22 mouse cellular contexts compared by ENCODE assay signal in genomic region chr3:90125710-90126109, GRCm38 (mm10). TPM values are rescaled to one million over a fixed set of nuclear protein-coding genes. Genes with fewer than 3 reads are reported as not detected.
DNase-seq lines count a peak whose midpoint lies in the region; ATAC-seq lines count a peak whose summit lies in the region.
"Had no signal": no experiment of that assay in that cellular context is flagged by ENCODE, and none has a peak within 500 bp of the region (broad histone marks: within the 10 kb centered on the region; RNA-seq: fewer than 3 reads in every experiment).

No protein-coding gene starts in this region.

- 81% methylated on average over 5 of the region's 5 CpGs for WGBS in intestine, embryonic 16.5 days

- H3K9me3 ChIP-seq in intestine, embryonic 16.5 days (ENCODE audit: control insufficient read depth, low read length): no peaks in the 10 kb centered on the region
- H3K9me3 ChIP-seq: embryonic facial prominence, embryonic 12.5 days; liver, embryonic 12.5 days; midbrain, embryonic 15.5 days had no signal

- peak; percentile 51 to 82; a peak in 3 of 4 replicates for ATAC-seq in hematopoietic stem cell, adult 5-6 weeks (replicated peaks in 1 of 2; ENCODE audit: insufficient read depth in 1 of 2, low FRiP score in 2 of 2, low TSS enrichment in 1 of 2, low read depth in 1 of 2, poor library complexity in 2 of 2, severe bottlenecking in 2 of 2)
- peak; percentile 80 for ATAC-seq in monocyte, adult 5-6 weeks (replicated peaks; ENCODE audit: insufficient number of reproducible peaks, low FRiP score, low TSS enrichment, poor library complexity, severe bottlenecking)
- no peak for ATAC-seq in intestine, embryonic 16.5 days
- ATAC-seq: forebrain, embryonic 14.5 days; liver, embryonic 12.5 days; midbrain, embryonic 15.5 days had no signal

- no peak overlapping the region for H3K4me2 ChIP-seq in intestine, embryonic 16.5 days (ENCODE audit: low read depth, low read length)
- H3K4me2 ChIP-seq: embryonic facial prominence, embryonic 12.5 days; liver, embryonic 12.5 days; lung, embryonic 14.5 days; midbrain, embryonic 15.5 days had no signal

- intact Hi-C loops in heart, postnatal 25 days (cut with DNase I): no loop called here

- H3K4me1 ChIP-seq in intestine, embryonic 16.5 days (ENCODE audit: control insufficient read depth, insufficient read depth, low read length): no peaks in the 10 kb centered on the region
- H3K4me1 ChIP-seq: embryonic facial prominence, embryonic 12.5 days; liver, embryonic 12.5 days; midbrain, embryonic 15.5 days had no signal

- H3K36me3 ChIP-seq in intestine, embryonic 16.5 days (ENCODE audit: control insufficient read depth, insufficient read depth, low read length): no peaks in the 10 kb centered on the region
- H3K36me3 ChIP-seq: embryonic facial prominence, embryonic 12.5 days; liver, embryonic 12.5 days; midbrain, embryonic 15.5 days had no signal

- H3K4me3 ChIP-seq in intestine, embryonic 16.5 days (ENCODE audit: low read length): no peak overlapping the region
- H3K4me3 ChIP-seq: embryonic facial prominence, embryonic 12.5 days; layer of hippocampus, adult 2 months; liver, embryonic 12.5 days; midbrain, embryonic 15.5 days had no signal

- no peaks in the 10 kb centered on the region for H3K27me3 ChIP-seq in intestine, embryonic 16.5 days (replicated peaks; ENCODE audit: control insufficient read depth, insufficient read depth, low read length)
- H3K27me3 ChIP-seq: embryonic facial prominence, embryonic 12.5 days; liver, embryonic 12.5 days; midbrain, embryonic 15.5 days had no signal

- H3K27ac ChIP-seq in intestine, embryonic 16.5 days (ENCODE audit: low read length): no peak overlapping the region
- H3K27ac ChIP-seq: embryonic facial prominence, embryonic 12.5 days; layer of hippocampus, adult 2 months; liver, embryonic 12.5 days; midbrain, embryonic 15.5 days; stomach, postnatal 0 days had no signal

- peak; percentile 14 for DNase-seq in heart, adult 8-10 months (ENCODE audit: low spot score)
- DNase-seq in heart, postnatal 25 days (ENCODE audit: low spot score): no peak
- peak; percentile 87 for DNase-seq in A20 (ENCODE audit: low read depth, low spot score)
- no peak for DNase-seq in right cerebral cortex, adult 18-20 months
- DNase-seq in ovary, postnatal 10 days (ENCODE audit: low spot score): no peak
- DNase-seq: adrenal gland, postnatal 36 days; cerebellum, adult 2 months; gastrocnemius, postnatal 25 days; kidney, adult 2 months; kidney, postnatal 14 days; layer of hippocampus, postnatal 36 days; left cerebral cortex, postnatal 4 days; lung, embryonic 14.5 days had no signal

- H3K9ac ChIP-seq in intestine, embryonic 16.5 days (ENCODE audit: low read depth, low read length): no peak overlapping the region
- H3K9ac ChIP-seq: embryonic facial prominence, embryonic 12.5 days; liver, embryonic 12.5 days; lung, embryonic 14.5 days; midbrain, embryonic 15.5 days had no signal

RNA-seq across cellular contexts. Expression of gene Nup210l, which starts 21.8 kb away (rescaled TPM):
- total RNA-seq in heart, adult 8-10 months (2022): under 1 TPM; 0.06 to 0.16 (median 0.10) TPM
- under 1 TPM; 0.08 TPM for total RNA-seq in heart, postnatal 25 days (2021)
- total RNA-seq in hematopoietic stem cell, adult 5-6 weeks (2017): 0.45 and 0.88 TPM in 2 replicates
- total RNA-seq in monocyte, adult 5-6 weeks (2017): 0.19 to 0.49 TPM (median 0.32 TPM) in 3 replicates
- 0.16 and 0.17 TPM in 2 replicates for polyA plus RNA-seq in intestine, embryonic 16.5 days (2015; fragmentation: Nextera tagmentation; extraction: Ambion mirVana)

RNA-seq across cellular contexts. Expression of gene Tpm3, which starts 53.3 kb away (rescaled TPM):
- 10 to 100 TPM; 34.1 to 43.4 (median 38.2) TPM for total RNA-seq in heart, adult 8-10 months (2022)
- total RNA-seq in heart, postnatal 25 days (2021): 10 to 100 TPM; 46.8 to 51.5 TPM
- 892 and 993 TPM in 2 replicates for total RNA-seq in hematopoietic stem cell, adult 5-6 weeks (2017)
- total RNA-seq in monocyte, adult 5-6 weeks (2017): 927 to 1,272 TPM (median 1,055 TPM) in 3 replicates
- 532 and 565 TPM in 2 replicates for polyA plus RNA-seq in intestine, embryonic 16.5 days (2015; fragmentation: Nextera tagmentation; extraction: Ambion mirVana)

Comparison
In these comparisons a context has a peak if more than half of its experiments do, and no peak if none do; other contexts are left out.
1. DNase-seq: peak in heart, adult 8-10 months (single experiment) and A20 (single experiment); none in heart, postnatal 25 days (single experiment), right cerebral cortex, adult 18-20 months (single experiment) and ovary, postnatal 10 days (single experiment).
2. RNA of gene Tpm3, which starts 53.3 kb away (total RNA-seq): 927 to 1,272 TPM in monocyte, adult 5-6 weeks and 892 to 993 TPM in hematopoietic stem cell, adult 5-6 weeks; 46.8 to 51.5 TPM in heart, postnatal 25 days and 34.1 to 43.4 TPM in heart, adult 8-10 months; every median in the first group is over 10 times any median in the second.